Mouse (Mus musculus): ENCODE data around the gene Efemp1. TPM values are rescaled to one million over a fixed set of nuclear protein-coding genes. Genes with fewer than 3 reads are reported as not detected.

Gene Efemp1
- polyA plus RNA-seq, 1 experiment from 2014 or later = 4.4 TPM

DNA sequence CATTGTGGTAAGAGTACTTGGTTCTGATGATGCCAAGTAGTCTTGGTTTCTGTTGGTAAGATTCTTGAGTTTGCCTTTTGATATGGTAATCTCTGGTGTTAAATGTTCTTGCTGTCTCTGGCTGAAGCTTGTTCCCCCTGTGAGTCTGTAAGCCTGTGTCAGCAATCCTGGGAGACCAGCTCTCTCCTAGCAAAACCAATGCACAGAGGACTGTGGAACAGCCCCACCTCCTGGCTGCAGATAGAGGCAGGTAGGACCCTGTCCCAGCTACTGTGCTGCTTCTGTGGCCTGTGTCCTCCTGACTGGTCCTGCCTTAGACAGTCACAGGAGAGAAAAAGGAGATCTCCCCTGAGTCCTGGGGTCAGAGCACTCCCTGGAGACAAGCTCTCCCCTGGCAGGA lies 81.4 kb downstream of the Efemp1 start:
- DNase-seq (ENCODE audit: low spot score) = no peak

DNA sequence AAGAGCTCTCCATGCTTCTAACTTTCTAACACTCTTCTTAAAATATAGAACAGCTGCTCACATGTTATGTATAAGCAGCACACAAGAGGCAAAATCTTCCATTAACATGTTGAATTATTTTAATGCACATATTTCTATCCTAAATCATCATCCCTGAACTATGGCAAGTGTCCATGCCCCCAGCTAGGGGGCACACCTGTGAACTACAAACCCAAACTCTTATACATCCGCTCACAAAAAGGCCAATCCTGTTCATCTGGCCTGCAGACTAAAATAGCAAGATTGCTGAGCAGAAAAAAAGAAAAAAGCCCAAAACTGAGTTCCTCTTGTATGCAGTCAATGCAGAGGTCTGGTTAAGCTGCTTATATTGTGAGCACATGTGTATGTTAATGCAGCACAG lies 86.6 kb downstream of the Efemp1 start:
- DNase-seq (ENCODE audit: low spot score) = no peak

DNA sequence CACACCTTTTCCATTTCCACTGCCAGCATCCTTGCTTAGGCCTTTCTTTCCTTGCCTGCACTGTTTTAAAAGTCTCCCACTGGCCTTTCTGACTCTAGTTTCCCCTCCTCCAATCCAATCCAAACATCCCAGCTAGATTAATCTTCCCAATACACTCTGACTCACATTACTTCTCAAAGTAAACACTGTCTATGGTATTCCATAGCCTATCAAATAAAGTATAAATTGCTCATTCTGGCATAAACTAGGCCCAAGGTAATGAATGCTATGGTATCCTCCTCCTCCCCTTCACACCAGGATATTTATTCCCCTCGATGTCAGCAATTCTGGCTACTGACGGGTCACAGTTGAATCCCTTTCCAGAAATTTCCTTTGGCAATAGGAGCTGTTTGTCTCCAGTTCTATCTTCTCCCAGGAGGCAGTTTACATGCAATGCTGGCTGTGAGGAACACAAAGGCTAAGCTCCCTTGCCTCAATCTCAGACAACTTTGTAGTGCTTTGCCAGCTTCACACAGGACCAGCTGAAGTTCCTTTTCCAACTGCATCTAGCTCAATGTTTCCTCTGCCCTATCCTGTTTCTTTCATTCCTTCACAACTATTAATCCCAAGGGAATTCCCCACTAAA lies 98.7 kb downstream of the Efemp1 start:
- no peak for DNase-seq (ENCODE audit: low spot score)

GRCm38 (mm10) chr11:28954673-28955304 lies 101.8 kb downstream of the Efemp1 start:
- DNase-seq (ENCODE audit: low spot score) = no peak

DNA sequence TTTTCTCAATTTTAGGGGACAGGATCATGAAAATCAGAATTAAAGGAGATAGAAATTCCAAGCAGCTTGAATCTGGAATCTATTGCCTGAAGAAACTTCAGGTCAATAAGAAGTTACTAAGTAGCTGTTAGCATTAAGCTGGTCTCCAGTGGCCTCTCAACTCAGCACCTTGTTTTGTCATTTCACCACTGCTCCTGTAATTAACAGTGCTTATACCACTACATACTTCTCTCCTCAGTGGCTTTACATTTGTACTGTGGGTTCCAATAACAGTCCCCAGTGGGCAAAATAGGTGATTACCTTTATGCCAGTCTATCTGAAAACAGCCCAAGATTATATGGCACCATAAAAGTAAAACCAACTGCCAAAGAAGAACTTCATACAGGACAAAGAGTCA lies 102.3 kb downstream of the Efemp1 start:
- no peak for DNase-seq (ENCODE audit: low spot score)

- no peak for DNase-seq (ENCODE audit: low spot score)
Measured at GRCm38 (mm10) chr11:28961381-28961780, 108.4 kb downstream of the Efemp1 start.
